Mouse (Mus musculus) 3T3-L1 (cell line): ENCODE data around the gene Gjb4.

Source experiments
- DNase-seq: peaks from one replicate; pipeline ENCODE4 v3.0.0-alpha.2; 2015; ENCODE audit warnings: low read depth, low spot score

Gjb4 gene

GRCm38 (mm10) chr4:127353951-127354438 lies at the start of gene Gjb4:
Gjb4 (minus strand) TSS chr4:127354081.
- DNase-seq, result peak; percentile 52

DNA sequence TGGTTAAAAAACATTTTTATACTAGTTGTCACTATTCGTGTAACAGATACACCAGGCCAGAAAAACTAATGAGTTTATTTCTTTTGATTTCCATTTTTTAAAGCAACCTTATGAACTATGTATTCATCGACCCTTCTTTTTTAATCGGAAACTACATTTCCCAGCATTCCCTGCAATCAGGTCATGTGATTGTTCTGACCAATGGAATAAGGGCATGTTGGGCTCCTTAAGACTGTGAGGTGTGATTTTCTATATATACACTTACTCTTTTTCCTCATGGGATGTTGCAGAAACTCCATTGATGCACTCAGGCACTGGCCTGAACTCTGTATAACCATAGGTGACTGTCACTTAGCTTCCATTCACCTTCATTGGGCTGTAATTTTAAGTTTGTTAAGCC lies 48.7 kb upstream of the Gjb4 start:
- DNase-seq, result peak; percentile 8

DNA sequence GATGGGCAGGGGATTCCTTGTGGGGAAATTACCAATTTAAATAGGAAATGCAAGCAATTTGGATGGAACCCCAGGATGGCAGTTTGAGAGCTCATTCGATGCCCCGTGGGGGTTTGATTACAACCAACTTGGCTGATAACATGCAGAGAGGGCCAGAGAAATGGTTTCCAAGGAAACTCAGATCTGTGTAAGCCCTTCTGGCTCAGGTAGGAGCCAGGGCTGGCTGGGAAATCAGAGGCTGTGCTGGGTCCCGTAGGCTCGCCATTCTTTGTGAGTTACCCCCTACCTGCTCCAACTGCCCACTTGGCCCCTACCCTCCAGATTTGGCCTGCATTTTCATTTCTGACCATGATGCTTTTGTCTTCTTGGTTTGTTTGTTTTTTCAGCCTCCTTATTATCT lies 48.3 kb upstream of the Gjb4 start:
- no peak for DNase-seq

DNA sequence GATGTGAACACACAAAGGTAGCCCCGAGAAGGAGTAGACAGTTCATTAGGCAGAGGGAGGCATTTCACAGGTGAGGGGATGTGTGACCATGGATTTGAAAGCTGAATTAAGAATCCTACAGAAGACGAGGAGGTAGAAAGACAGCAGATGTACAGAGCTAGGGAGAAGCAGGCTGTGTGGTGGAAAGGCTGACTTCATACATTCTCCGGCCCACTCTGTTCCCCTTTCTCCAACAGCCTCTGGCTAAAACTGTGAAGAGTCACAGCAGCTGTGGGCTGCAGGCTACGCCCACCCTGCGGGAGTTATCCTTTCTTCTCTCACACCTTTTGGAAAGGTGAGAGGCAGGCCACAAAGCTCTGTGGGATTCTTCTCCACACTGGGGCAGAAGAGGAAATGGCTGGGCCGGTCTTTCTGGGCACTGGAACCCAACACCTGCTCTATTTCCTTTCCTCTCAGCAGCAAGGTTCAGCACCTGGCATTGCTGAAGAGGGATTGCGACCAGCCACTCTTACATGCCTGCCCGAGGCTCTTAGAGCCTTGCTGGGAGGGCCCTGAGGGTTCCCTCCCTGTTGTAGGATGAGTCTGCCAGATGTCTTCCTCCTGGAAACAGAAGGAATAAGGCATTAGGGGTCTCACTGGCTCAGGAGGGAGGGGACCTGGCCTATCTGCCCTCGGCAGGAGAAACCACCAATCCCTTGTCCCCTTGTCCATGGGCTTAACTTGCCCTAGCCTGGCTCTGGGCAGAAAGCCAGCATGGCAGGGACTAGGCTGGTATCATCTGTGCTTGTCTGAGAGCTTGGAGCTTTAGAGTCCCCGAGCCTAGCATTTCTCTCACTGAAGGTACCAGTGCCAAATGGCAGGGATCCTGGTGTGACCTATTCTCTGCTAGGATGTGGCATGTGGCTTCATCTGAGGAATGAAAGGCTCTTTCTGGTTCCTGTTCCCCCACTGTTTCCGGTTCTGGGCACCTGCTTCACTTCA lies 46.6 kb upstream of the Gjb4 start:
- DNase-seq, result no peak

GRCm38 (mm10) chr4:127395591-127395990 lies 41.7 kb upstream of the Gjb4 start:
- DNase-seq, result no peak

DNA sequence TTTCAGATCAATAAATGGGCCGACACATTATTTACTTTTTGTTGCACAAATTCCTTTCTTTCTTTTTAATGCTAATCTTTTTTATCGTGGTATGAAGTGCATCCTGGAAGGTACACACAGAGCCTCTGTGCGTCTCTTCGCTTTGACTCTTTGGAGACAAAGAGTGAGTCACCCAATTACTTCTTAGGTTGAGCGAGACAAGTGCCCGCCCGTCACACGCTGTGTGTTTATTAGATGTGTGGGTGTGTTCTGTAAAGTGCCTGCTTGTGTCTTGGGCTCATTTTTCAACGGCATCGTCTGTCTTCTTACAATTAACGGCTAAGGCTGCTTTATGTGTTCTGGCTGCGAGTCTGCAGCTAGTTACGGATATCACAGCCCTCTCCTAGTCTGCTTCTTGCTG lies 35.8 kb upstream of the Gjb4 start:
- no peak for DNase-seq

GRCm38 (mm10) chr4:127377344-127377743 lies 23.5 kb upstream of the Gjb4 start:
- peak; percentile 28 for DNase-seq

- no peak for DNase-seq
Measured at GRCm38 (mm10) chr4:127375541-127376177, 21.8 kb upstream of the Gjb4 start.

- no peak for DNase-seq
Measured at GRCm38 (mm10) chr4:127374645-127375044, 20.8 kb upstream of the Gjb4 start.

- no peak for DNase-seq
Measured at GRCm38 (mm10) chr4:127373491-127373890, 19.6 kb upstream of the Gjb4 start.

DNA sequence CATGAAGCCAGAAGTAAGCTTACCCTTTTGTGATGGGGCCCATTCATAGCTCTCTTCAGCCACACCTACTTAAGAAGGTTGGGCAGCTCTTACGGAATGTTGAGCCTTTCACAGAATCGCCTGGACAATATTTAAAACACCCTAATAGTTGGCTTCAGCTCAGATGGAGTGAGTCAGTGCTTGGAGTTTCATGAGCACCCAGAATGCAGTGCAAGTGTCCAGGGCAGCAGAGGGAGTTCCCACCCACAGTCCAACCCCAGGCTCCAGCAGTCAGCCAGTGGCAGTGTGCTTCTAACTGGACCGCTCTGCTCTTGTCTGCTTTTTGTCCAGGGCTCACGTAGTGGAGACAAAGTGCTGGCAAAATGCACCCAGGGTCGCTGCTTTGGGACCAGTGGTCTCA lies 17.7 kb upstream of the Gjb4 start:
- peak; percentile 87 for DNase-seq

DNA sequence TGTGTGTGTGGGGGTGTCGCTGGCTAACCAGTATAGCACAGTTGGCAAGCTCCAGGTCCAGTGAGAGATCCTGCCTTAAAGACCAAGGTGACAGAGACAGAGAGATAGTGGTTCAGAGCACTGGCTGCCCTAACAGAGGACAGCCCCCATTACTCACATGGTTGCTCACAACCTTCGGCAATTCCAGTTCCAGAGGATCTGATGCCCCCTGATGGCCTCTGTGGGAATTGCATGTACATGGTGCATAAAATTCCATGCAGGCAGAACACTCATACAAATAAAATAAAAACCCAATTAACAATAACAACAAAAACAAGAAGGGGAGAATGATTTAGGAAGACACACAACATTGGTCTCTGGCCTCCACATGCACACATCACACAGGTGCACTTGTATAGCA lies 16.6 kb upstream of the Gjb4 start:
- DNase-seq, result peak; percentile 67

DNA sequence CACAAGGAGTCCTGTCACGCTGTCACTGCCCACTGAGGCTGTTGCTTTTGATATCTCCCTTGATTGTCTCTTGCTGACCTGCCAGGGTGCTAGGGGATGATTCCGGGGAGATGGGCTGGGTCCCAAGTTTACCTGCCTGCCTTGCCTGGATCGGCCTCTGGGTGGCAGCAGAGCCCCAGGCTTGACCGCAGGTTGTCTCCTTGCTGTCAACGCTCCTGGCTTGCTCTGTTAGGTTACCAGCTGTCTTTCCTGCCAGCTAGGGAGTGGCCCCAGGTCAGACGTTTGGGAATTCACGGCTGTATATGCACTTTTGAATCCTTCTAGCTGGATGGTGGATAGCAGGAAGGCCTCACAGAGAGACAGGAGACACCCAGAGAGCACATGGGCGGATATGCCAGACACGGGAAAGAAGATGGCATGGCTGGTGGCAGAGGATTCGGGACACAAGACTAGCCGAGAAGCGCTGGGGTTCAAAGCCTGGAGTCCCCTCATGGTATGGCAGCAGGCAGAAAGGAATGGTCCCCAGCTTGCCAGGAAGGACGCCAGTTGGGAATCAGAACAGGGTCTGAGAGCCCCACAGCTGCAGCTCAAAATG lies 14.6 kb upstream of the Gjb4 start:
- DNase-seq, result peak; percentile 67

GRCm38 (mm10) chr4:127365834-127366233 lies 12.0 kb upstream of the Gjb4 start:
- no peak for DNase-seq

DNA sequence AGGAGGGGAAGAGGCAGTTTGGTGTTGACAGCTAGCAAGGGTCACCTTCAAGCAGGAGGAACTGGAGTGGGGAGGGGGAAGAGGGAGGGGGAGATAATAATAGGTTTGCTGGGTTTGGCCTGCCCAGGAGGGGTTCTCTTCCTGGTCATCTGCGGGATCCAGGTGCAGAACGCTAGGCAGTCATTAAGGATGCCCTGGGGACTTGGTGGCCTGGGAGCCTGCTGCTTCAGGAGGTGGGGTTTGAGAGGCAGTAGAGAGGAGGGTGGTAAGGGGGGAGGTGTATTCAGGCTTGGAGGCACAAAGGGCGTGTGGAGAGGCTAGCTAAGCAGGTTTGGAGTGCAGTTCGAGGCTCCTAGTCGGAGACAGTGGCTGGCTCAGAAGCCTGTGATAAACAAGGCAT lies 11.6 kb upstream of the Gjb4 start:
- no peak for DNase-seq

DNA sequence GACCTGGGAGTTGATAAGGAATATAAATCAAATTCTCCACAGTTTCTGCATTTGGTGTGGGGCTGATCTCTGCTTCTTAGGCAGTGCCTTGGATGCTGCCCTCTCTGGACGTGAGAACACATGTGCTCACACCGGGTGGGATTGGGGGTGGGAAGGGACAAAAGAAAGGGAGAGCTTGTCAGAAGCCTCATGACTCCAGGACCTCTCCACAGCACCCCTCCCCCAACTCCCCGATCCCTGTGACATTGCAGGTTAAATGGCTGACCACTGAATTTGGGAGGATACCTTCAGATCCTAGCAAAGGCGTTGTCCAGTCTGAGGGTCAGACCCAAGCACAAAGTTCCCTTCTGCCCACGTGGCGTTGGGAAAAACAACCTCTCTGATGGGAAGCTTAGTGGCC lies 10.6 kb upstream of the Gjb4 start:
- no peak for DNase-seq

GRCm38 (mm10) chr4:127363331-127363730 lies 9.4 kb upstream of the Gjb4 start:
- peak; percentile 43 for DNase-seq

- no peak for DNase-seq
Measured at GRCm38 (mm10) chr4:127362520-127362919, 8.6 kb upstream of the Gjb4 start.

- no peak for DNase-seq
Measured at GRCm38 (mm10) chr4:127358018-127358417, 4.1 kb upstream of the Gjb4 start, which contains the start of gene Gjb5. Gjb5 (minus strand) TSS chr4:127358181.

DNA sequence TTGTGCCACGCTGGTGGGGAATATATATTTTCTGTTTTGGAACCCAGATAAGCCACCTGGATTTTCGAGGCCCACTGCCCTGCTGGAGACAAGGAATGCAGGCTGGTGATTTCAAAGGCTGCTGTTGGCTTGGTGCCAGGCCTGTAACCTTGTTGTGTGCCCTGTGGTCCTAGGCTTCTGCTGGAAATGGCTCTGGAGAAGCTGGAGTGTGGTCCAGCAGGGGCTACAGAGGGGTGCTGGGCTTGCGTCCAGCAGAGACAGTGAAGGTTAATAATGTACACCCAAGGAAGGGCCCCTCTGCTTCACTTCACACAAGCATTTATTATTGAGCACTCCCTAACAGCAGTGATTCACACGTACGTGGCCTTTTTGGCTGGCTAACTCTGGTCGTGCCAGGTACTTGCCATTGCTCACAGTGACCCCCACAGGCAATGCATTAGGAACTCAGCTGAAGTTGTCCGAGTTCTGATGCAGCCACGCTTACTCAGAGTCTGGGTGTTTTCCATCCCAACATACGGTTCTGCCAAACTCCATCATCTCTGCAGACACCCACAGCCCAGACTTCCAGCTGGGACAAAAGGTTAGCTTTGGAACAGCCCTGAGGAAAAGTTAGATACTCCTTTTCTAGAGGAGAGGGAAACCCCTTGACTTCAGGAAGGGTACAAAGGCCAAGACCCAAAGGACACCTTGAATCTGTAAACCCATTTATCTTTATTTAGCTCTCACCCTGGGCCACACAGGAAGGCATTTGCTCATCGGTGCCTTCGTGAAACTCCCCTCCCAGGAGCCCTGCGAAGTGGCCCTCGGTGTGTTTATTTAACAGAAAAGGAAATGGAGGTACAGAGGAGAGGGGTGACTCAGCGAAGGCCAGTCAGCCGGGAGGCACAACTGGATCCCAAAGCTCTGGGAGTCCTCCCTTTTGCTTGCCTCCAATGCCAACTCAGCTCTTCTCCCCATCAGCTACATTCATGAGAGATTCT lies 915 bp upstream of the Gjb4 start:
- DNase-seq, result peak; percentile 96

GRCm38 (mm10) chr4:127352594-127352993 lies 1.3 kb downstream of the Gjb4 start:
- peak; percentile 96 for DNase-seq
